Mouse (Mus musculus) lung, postnatal 0 days (tissue): ENCODE measurements around the gene Mettl18.

Experiments
- CTCF ChIP-seq: IDR thresholded peaks from 2 replicates; pipeline ENCODE4 v1.5.1; 2016; ENCODE audit warnings: antibody characterized with exemption, mild to moderate bottlenecking
- EP300 ChIP-seq: IDR thresholded peaks from 2 replicates; pipeline ENCODE4 v1.6.1; 2016; ENCODE audit warnings: antibody characterized with exemption, mild to moderate bottlenecking, control low read depth

GRCm38 (mm10) chr1:163958036-163958435 is 36.7 kb upstream of the Mettl18 start:
- no peak for TF ChIP-seq CTCF
- no peak for TF ChIP-seq EP300
